25 mouse cellular contexts compared by ENCODE assay signal in the genomic region with DNA sequence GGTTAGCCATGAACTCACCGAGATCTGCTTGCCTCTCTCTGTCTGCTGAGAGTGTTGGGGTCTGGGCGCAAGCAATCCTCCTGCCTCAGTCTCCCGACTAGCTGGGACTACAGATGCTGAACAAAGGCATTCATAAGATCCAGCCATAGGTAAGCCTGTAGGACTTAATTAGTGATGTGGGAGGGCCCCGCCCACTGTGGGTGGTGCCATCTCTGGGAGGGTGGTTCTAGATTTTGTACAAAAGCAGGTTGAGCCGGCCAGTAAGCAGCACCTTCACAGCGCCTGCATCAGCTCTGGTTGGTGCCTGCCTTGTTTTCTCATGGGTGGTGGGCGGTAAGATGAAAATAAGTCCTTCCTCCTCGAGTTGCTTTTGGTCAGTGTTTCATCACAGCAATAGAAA. TPM values are rescaled to one million over a fixed set of nuclear protein-coding genes. Genes with fewer than 3 reads are reported as not detected.
DNase-seq lines count a peak whose midpoint lies in the region; ATAC-seq lines count a peak whose summit lies in the region.
"Had no signal": no experiment of that assay in that cellular context is flagged by ENCODE, and none has a peak within 500 bp of the region (broad histone marks: within the 10 kb centered on the region; RNA-seq: fewer than 3 reads in every experiment).

No protein-coding gene starts in this region.

- H3K4me2 ChIP-seq in embryonic facial prominence, embryonic 14.5 days (ENCODE audit: low read depth, low read length) = no peak overlapping the region
- H3K4me2 ChIP-seq: heart, embryonic 15.5 days; hindbrain, embryonic 14.5 days; lung, embryonic 14.5 days; midbrain, embryonic 12.5 days; neural tube, embryonic 15.5 days had no signal

- no peaks in the 10 kb centered on the region for H3K36me3 ChIP-seq in embryonic facial prominence, embryonic 14.5 days (ENCODE audit: control insufficient read depth, insufficient read depth, low read length)
- H3K36me3 ChIP-seq in embryonic facial prominence, embryonic 10.5 days (replicated peaks) = no peaks in the 10 kb centered on the region
- H3K36me3 ChIP-seq: G1E; heart, embryonic 15.5 days; midbrain, embryonic 12.5 days; neural tube, embryonic 15.5 days had no signal

- no peak for ATAC-seq in embryonic facial prominence, embryonic 14.5 days (ENCODE audit: low read depth)
- ATAC-seq in megakaryocyte progenitor cell, adult 5-6 weeks (replicated peaks; ENCODE audit: poor library complexity) = 0 out of 2 replicates have a peak, but pooled peaks have one; percentile 30
- ATAC-seq: activated CD4-positive, CD25-positive, alpha-beta regulatory T cell, adult 4 months; intestine, embryonic 16.5 days had no signal

- peaks cover 6% of the 10 kb centered on the region; the same call in 1 of the 2 replicates for H3K4me1 ChIP-seq in embryonic facial prominence, embryonic 14.5 days (ENCODE audit: control insufficient read depth, insufficient read depth, low read length)
- H3K4me1 ChIP-seq in embryonic facial prominence, embryonic 10.5 days = peaks cover 20% of the 10 kb centered on the region

- 58% methylated on average over 8 of the region's 8 CpGs for WGBS in embryonic facial prominence, embryonic 14.5 days
- WGBS in embryonic facial prominence, embryonic 10.5 days = 60% methylated on average over 8 of the region's 8 CpGs

- H3K9ac ChIP-seq in embryonic facial prominence, embryonic 14.5 days (ENCODE audit: low read depth, low read length) = no peak overlapping the region
- H3K9ac ChIP-seq: heart, embryonic 15.5 days; hindbrain, embryonic 14.5 days; lung, embryonic 14.5 days; midbrain, embryonic 12.5 days; neural tube, embryonic 15.5 days had no signal

- no peak overlapping the region for H3K4me3 ChIP-seq in embryonic facial prominence, embryonic 14.5 days (ENCODE audit: low read depth, low read length)
- H3K4me3 ChIP-seq in embryonic facial prominence, embryonic 10.5 days = no peak overlapping the region
- H3K4me3 ChIP-seq: heart, embryonic 15.5 days; midbrain, embryonic 12.5 days; neural tube, embryonic 15.5 days had no signal

- intact Hi-C loops in left cerebral cortex, postnatal 36 days (cut with DNase I) = loop anchor here (5.0 kb wide), 1 partner anchor 59 kb away; no protein-coding TSS in a partner anchor

- peak; percentile 14 for DNase-seq in embryonic facial prominence, embryonic 14.5 days (ENCODE audit: low spot score)
- no peak for DNase-seq in embryonic facial prominence, embryonic 10.5 days (ENCODE audit: low spot score)
- DNase-seq in lung, postnatal 14 days = peak; percentile 9
- no peak for DNase-seq in lung, postnatal 10 days
- DNase-seq in R1 (ENCODE audit: low read depth, low spot score) = peak; percentile 93
- no peak for DNase-seq in spleen, postnatal 10 days (ENCODE audit: low spot score in 2 of 2)
- DNase-seq in left cerebral cortex, postnatal 36 days (ENCODE audit: low spot score in 2 of 2) = no peak
- DNase-seq: cerebellum, postnatal 25 days; layer of hippocampus, postnatal 36 days; lung, embryonic 14.5 days; right cerebral cortex, postnatal 4 days; thymus, postnatal 25 days had no signal

- peaks cover 9% of the 10 kb centered on the region; the same call in 1 of the 2 replicates for H3K27me3 ChIP-seq in embryonic facial prominence, embryonic 14.5 days (replicated peaks; ENCODE audit: control insufficient read depth, insufficient read depth, low read length)
- peaks cover 32% of the 10 kb centered on the region for H3K27me3 ChIP-seq in embryonic facial prominence, embryonic 10.5 days (replicated peaks; ENCODE audit: low read depth, poor library complexity, severe bottlenecking)

- no peak overlapping the region for H3K27ac ChIP-seq in embryonic facial prominence, embryonic 14.5 days (replicated peaks; ENCODE audit: low read depth, low read length)
- no peak overlapping the region for H3K27ac ChIP-seq in embryonic facial prominence, embryonic 10.5 days (replicated peaks)
- H3K27ac ChIP-seq: heart, embryonic 15.5 days; hindbrain, embryonic 14.5 days; midbrain, embryonic 12.5 days; neural tube, embryonic 15.5 days had no signal

- no peaks in the 10 kb centered on the region for H3K9me3 ChIP-seq in embryonic facial prominence, embryonic 14.5 days (ENCODE audit: control insufficient read depth, low read length)
- no peaks in the 10 kb centered on the region for H3K9me3 ChIP-seq in embryonic facial prominence, embryonic 10.5 days
- H3K9me3 ChIP-seq: G1E; heart, embryonic 15.5 days; midbrain, embryonic 12.5 days; neural tube, embryonic 15.5 days had no signal

RNA-seq across cellular contexts. Expression of gene Depdc7, which starts 3.6 kb away (rescaled TPM):
- polyA plus RNA-seq in embryonic facial prominence, embryonic 14.5 days (2014; fragmentation: Nextera tagmentation; extraction: Ambion mirVana) = 6.6 and 8.1 TPM in 2 replicates
- 2.5 and 2.8 TPM in 2 replicates for polyA plus RNA-seq in embryonic facial prominence, embryonic 10.5 days (2016; fragmentation: Nextera tagmentation; extraction: Ambion mirVana)
- 4.5 and 5.4 TPM in 2 replicates for total RNA-seq in megakaryocyte progenitor cell, adult 5-6 weeks (2015)
- 4.1 and 4.8 TPM in 2 replicates for total RNA-seq in megakaryocyte progenitor cell, adult 5-6 weeks (2017)
- total RNA-seq in left cerebral cortex, postnatal 36 days (2021) = 1 to 10 TPM in 1 of 2 experiments, under 1 TPM in 1; 0.96 to 1.7 TPM
- polyA plus RNA-seq: activated CD4-positive, CD25-positive, alpha-beta regulatory T cell, adult 4 months had no signal

RNA-seq across cellular contexts. Expression of gene Pin1rt1, which starts 30.1 kb away (rescaled TPM):
- polyA plus RNA-seq in embryonic facial prominence, embryonic 14.5 days (2014; fragmentation: Nextera tagmentation; extraction: Ambion mirVana) = not detected in 2 replicates
- 0.16 TPM in 1 of 2 replicates, not detected in the other for polyA plus RNA-seq in embryonic facial prominence, embryonic 10.5 days (2016; fragmentation: Nextera tagmentation; extraction: Ambion mirVana)
- total RNA-seq in megakaryocyte progenitor cell, adult 5-6 weeks (2015) = not detected in 2 replicates
- not detected in 2 replicates for total RNA-seq in megakaryocyte progenitor cell, adult 5-6 weeks (2017)
- not detected for total RNA-seq in left cerebral cortex, postnatal 36 days (2021)
- total RNA-seq: adrenal gland, postnatal 4 days; G1E; gastrocnemius, postnatal 4 days; layer of hippocampus, postnatal 36 days had no signal
- polyA plus RNA-seq: activated CD4-positive, CD25-positive, alpha-beta regulatory T cell, adult 4 months; embryonic facial prominence, embryonic 11.5 days; G1E; heart, embryonic 15.5 days; hindbrain, embryonic 14.5 days; intestine, embryonic 16.5 days; limb, embryonic 11.5 days; lung, embryonic 14.5 days; midbrain, embryonic 12.5 days; stomach, embryonic 14.5 days had no signal

RNA-seq across cellular contexts. Expression of gene Tcp11l1, which starts 34.3 kb away (rescaled TPM):
- 32.6 and 35.0 TPM in 2 replicates for polyA plus RNA-seq in embryonic facial prominence, embryonic 14.5 days (2014; fragmentation: Nextera tagmentation; extraction: Ambion mirVana)
- polyA plus RNA-seq in embryonic facial prominence, embryonic 10.5 days (2016; fragmentation: Nextera tagmentation; extraction: Ambion mirVana) = 48.5 and 52.2 TPM in 2 replicates
- total RNA-seq in megakaryocyte progenitor cell, adult 5-6 weeks (2015) = 15.3 and 15.8 TPM in 2 replicates
- total RNA-seq in megakaryocyte progenitor cell, adult 5-6 weeks (2017) = 9.0 and 10.8 TPM in 2 replicates
- total RNA-seq in left cerebral cortex, postnatal 36 days (2021) = 10 to 100 TPM; 38.5 to 40.7 TPM

Comparison
In these comparisons a context has a peak if more than half of its experiments do, and no peak if none do; other contexts are left out.
1. DNase-seq: peak in embryonic facial prominence, embryonic 14.5 days (single experiment), lung, postnatal 14 days (single experiment) and R1 (single experiment); none in embryonic facial prominence, embryonic 10.5 days (single experiment), lung, postnatal 10 days (single experiment), spleen, postnatal 10 days (0 of 2) and left cerebral cortex, postnatal 36 days (0 of 2).